Mouse (Mus musculus) ZHBTc4 (cell line): Measurements from ENCODE around the gene Rhoa.
A peak's percentile ranks its signal among the peaks of the same experiment; 100 is the strongest.

Experiments used
- DNase-seq: peaks from one replicate; pipeline ENCODE4 v3.0.0-alpha.2; 2011; ENCODE audit warnings: low read depth, low spot score

Rhoa gene

GRCm38 (mm10) chr9:108340258-108341138 is 34.6 kb downstream of the Rhoa start:
- DNase-seq: peak; percentile 29

- DNase-seq: peak; percentile 19
These were observed 35.2 kb downstream of the Rhoa start for GRCm38 (mm10) chr9:108341139-108341475.

GRCm38 (mm10) chr9:108341801-108342200 is 35.9 kb downstream of the Rhoa start:
- peak; percentile 33 for DNase-seq

- DNase-seq: no peak
These were observed 36.4 kb downstream of the Rhoa start for GRCm38 (mm10) chr9:108342301-108342831.

- no peak for DNase-seq
These were observed 37.4 kb downstream of the Rhoa start for GRCm38 (mm10) chr9:108343331-108343730.

GRCm38 (mm10) chr9:108343835-108344234 is 37.9 kb downstream of the Rhoa start:
- DNase-seq: no peak

- DNase-seq: no peak
These were observed 38.5 kb downstream of the Rhoa start for GRCm38 (mm10) chr9:108344471-108344870.

GRCm38 (mm10) chr9:108347024-108347423 is 41.1 kb downstream of the Rhoa start:
- no peak for DNase-seq

GRCm38 (mm10) chr9:108347540-108348289 is 41.8 kb downstream of the Rhoa start, which contains the start of gene Usp4:
Usp4 (plus strand) TSS chr9:108347853.
- DNase-seq: peak; percentile 91

GRCm38 (mm10) chr9:108348290-108348680 is 42.4 kb downstream of the Rhoa start:
- peak; percentile 35 for DNase-seq

- DNase-seq: no peak
These were observed 43.8 kb downstream of the Rhoa start for GRCm38 (mm10) chr9:108349727-108350126.

GRCm38 (mm10) chr9:108378234-108378633 is 72.3 kb downstream of the Rhoa start:
- no peak for DNase-seq

GRCm38 (mm10) chr9:108378736-108379135 is 72.8 kb downstream of the Rhoa start:
- DNase-seq: no peak

GRCm38 (mm10) chr9:108379294-108379693 is 73.4 kb downstream of the Rhoa start:
- no peak for DNase-seq

GRCm38 (mm10) chr9:108381382-108381781 is 75.5 kb downstream of the Rhoa start:
- no peak for DNase-seq

- DNase-seq: peak; percentile 81
These were observed 79.1 kb downstream of the Rhoa start for GRCm38 (mm10) chr9:108385006-108385405.

GRCm38 (mm10) chr9:108386816-108387215 is 80.9 kb downstream of the Rhoa start:
- DNase-seq: no peak
